Mouse (Mus musculus): ENCODE measurements around the gene Olfr547.

The Olfr547 gene

GRCm38 (mm10) chr7:102566219-102566618 is 31.7 kb downstream of the Olfr547 start:
- CTCF ChIA-PET, result no interaction called here

- CTCF ChIA-PET, result interaction anchor here (0.6 kb wide), 1 partner anchor 42 kb away, joined by 6 read pairs; no protein-coding TSS in a partner anchor
Measured at GRCm38 (mm10) chr7:102571142-102571541, 36.6 kb downstream of the Olfr547 start, which contains the start of gene Olfr550. Gene Olfr550, plus strand, starts transcription at chr7:102571442.

GRCm38 (mm10) chr7:102573174-102573830 is 38.8 kb downstream of the Olfr547 start:
- CTCF ChIA-PET, result no interaction called here

- CTCF ChIA-PET, result no interaction called here
Measured at GRCm38 (mm10) chr7:102575998-102576397, 41.4 kb downstream of the Olfr547 start.
